Mouse (Mus musculus) liver, embryonic 13.5 days (tissue): ENCODE measurements around the gene Nubpl. TPM values are rescaled to one million over a fixed set of nuclear protein-coding genes. Genes with fewer than 3 reads are reported as not detected.

Source experiments
- ATAC-seq: fragments of 200-750 bp; cut with Nextera tagmentation; 2 replicates; pipeline ENCODE4 v1.8.0; 2017; ENCODE audit warnings: low read depth, mild to moderate bottlenecking, moderate number of reproducible peaks, moderate library complexity
- DNase-seq: peaks from one replicate; pipeline ENCODE4 v3.0.0; 2022
- H3K27ac ChIP-seq: fragments of 300-500 bp; sonication (generic); 2 replicates; pipeline ENCODE4 v1.5.1; 2015; ENCODE audit warnings: moderate library complexity, mild to moderate bottlenecking, inconsistent platforms
- H3K27me3 ChIP-seq: fragments of 300-500 bp; sonication (generic); 2 replicates; pipeline ENCODE4 v1.6.1; 2015; ENCODE audit warnings: mild to moderate bottlenecking, inconsistent platforms
- H3K36me3 ChIP-seq: fragments of 300-500 bp; sonication (generic); 2 replicates; pipeline ENCODE4 v1.6.1; 2015; ENCODE audit warnings: mild to moderate bottlenecking, inconsistent platforms
- H3K4me1 ChIP-seq: fragments of 300-500 bp; sonication (generic); replicated peaks from 2 replicates; pipeline ENCODE4 v1.6.1; 2015; ENCODE audit warnings: inconsistent platforms
- H3K4me2 ChIP-seq: fragments of 300-500 bp; sonication (generic); 2 replicates; pipeline ENCODE4 v1.6.1; 2015; ENCODE audit warnings: inconsistent platforms, mild to moderate bottlenecking, moderate library complexity
- H3K4me3 ChIP-seq: fragments of 300-500 bp; sonication (generic); replicated peaks from 2 replicates; pipeline ENCODE4 v1.5.1; 2015; ENCODE audit warnings: mild to moderate bottlenecking, inconsistent platforms
- H3K9ac ChIP-seq: fragments of 300-500 bp; sonication (generic); 2 replicates; pipeline ENCODE4 v1.6.1; 2015; ENCODE audit warnings: mild to moderate bottlenecking, inconsistent platforms
- H3K9me3 ChIP-seq: fragments of 300-500 bp; sonication (generic); replicated peaks from 2 replicates; pipeline ENCODE4 v1.6.1; 2016; ENCODE audit warnings: inconsistent platforms
- WGBS: fragments of 180-500 bp; shearing (Covaris S2); methylation state at CpG from one replicate; pipeline ENCODE4 v1.1.7; 2015; ENCODE audit not compliant: insufficient replicate concordance; 5-methylcytosine and 5-hydroxymethylcytosine counted together
- polyA plus RNA-seq: library from polyadenylated mRNA; unstranded; fragments of >200 nt; fragmentation: Nextera tagmentation; extraction: Ambion mirVana; gene quantifications from 2 replicates; pipeline ENCODE4 v1.2.1, GENCODE M21; 2015

Gene Nubpl
- polyA plus RNA-seq, 1 experiment from 2014 or later = 6.2 TPM

GRCm38 (mm10) chr12:52293931-52294330 lies 196.4 kb downstream of the Nubpl start:
- Histone ChIP-seq H3K9me3 (no peaks in the 10 kb centered on the region), H3K36me3 (no peaks in the 10 kb centered on the region), H3K27me3 (no peaks in the 10 kb centered on the region), H3K4me2 (no peak overlapping the region), H3K4me3 (no peak overlapping the region), H3K4me1 (0 out of 2 replicates have a peak, but pooled peaks cover 3% of the 10 kb centered on the region), H3K27ac (no peak overlapping the region), H3K9ac (no peak overlapping the region)
- WGBS = 76% methylated on average over 2 of the region's 2 CpGs
- ATAC-seq = no peak
- no peak for DNase-seq

GRCm38 (mm10) chr12:52297988-52298387 lies 200.5 kb downstream of the Nubpl start:
- no peaks in the 10 kb centered on the region for H3K36me3 ChIP-seq
- no peaks in the 10 kb centered on the region for H3K9me3 ChIP-seq
- no peak overlapping the region for H3K4me2 ChIP-seq
- ATAC-seq (no peak), DNase-seq (no peak)
- no peaks in the 10 kb centered on the region for H3K27me3 ChIP-seq
- H3K4me3 ChIP-seq = no peak overlapping the region
- WGBS = 75% methylated on average over 2 of the region's 2 CpGs
- H3K9ac ChIP-seq = no peak overlapping the region
- 0 out of 2 replicates have a peak, but pooled peaks cover 3% of the 10 kb centered on the region for H3K4me1 ChIP-seq
- no peak overlapping the region for H3K27ac ChIP-seq

- H3K36me3 ChIP-seq = no peaks in the 10 kb centered on the region
- no peak overlapping the region for H3K27ac ChIP-seq
- H3K4me1 ChIP-seq = 0 out of 2 replicates have a peak, but pooled peaks cover 3% of the 10 kb centered on the region
- no peak overlapping the region for H3K4me2 ChIP-seq
- ATAC-seq = no peak
- H3K9me3 ChIP-seq = no peaks in the 10 kb centered on the region
- H3K27me3 ChIP-seq = no peaks in the 10 kb centered on the region
- H3K4me3 ChIP-seq = no peak overlapping the region
- 5% methylated on average over 1 of the region's 1 CpGs for WGBS
- H3K9ac ChIP-seq = no peak overlapping the region
- no peak for DNase-seq
Measured at GRCm38 (mm10) chr12:52298683-52299082, 201.1 kb downstream of the Nubpl start.

- no peak overlapping the region for H3K27ac ChIP-seq
- H3K36me3 ChIP-seq = no peaks in the 10 kb centered on the region
- DNase-seq = no peak
- ATAC-seq = no peak
- no peaks in the 10 kb centered on the region for H3K9me3 ChIP-seq
- H3K9ac ChIP-seq = no peak overlapping the region
- 65% methylated on average over 2 of the region's 2 CpGs for WGBS
- no peak overlapping the region for H3K4me3 ChIP-seq
- 0 out of 2 replicates have a peak, but pooled peaks cover 3% of the 10 kb centered on the region for H3K4me1 ChIP-seq
- no peak overlapping the region for H3K4me2 ChIP-seq
- no peaks in the 10 kb centered on the region for H3K27me3 ChIP-seq
Measured at GRCm38 (mm10) chr12:52302961-52303360, 205.4 kb downstream of the Nubpl start.

- H3K9me3 ChIP-seq = no peaks in the 10 kb centered on the region
- no peak overlapping the region for H3K4me3 ChIP-seq
- no peaks in the 10 kb centered on the region for H3K36me3 ChIP-seq
- no peaks in the 10 kb centered on the region for H3K27me3 ChIP-seq
- no peak overlapping the region for H3K27ac ChIP-seq
- no peaks in the 10 kb centered on the region for H3K4me1 ChIP-seq
- no peak overlapping the region for H3K9ac ChIP-seq
- H3K4me2 ChIP-seq = no peak overlapping the region
- DNase-seq (no peak), ATAC-seq (no peak)
- WGBS = 84% methylated on average over 7 of the region's 7 CpGs
Measured at GRCm38 (mm10) chr12:52306348-52306747, 208.8 kb downstream of the Nubpl start.

GRCm38 (mm10) chr12:52307331-52307982 lies 209.9 kb downstream of the Nubpl start:
- H3K4me3 ChIP-seq = no peak overlapping the region
- H3K9ac ChIP-seq = no peak overlapping the region
- WGBS = 49% methylated on average over 10 of the region's 10 CpGs
- DNase-seq (no peak), ATAC-seq (no peak)
- H3K27ac ChIP-seq = no peak overlapping the region
- H3K27me3 ChIP-seq = no peaks in the 10 kb centered on the region
- no peaks in the 10 kb centered on the region for H3K36me3 ChIP-seq
- no peak overlapping the region for H3K4me2 ChIP-seq
- H3K4me1 ChIP-seq = no peaks in the 10 kb centered on the region
- no peaks in the 10 kb centered on the region for H3K9me3 ChIP-seq

- Histone ChIP-seq H3K9me3 (no peaks in the 10 kb centered on the region), H3K36me3 (no peaks in the 10 kb centered on the region), H3K4me1 (no peaks in the 10 kb centered on the region), H3K9ac (no peak overlapping the region), H3K4me3 (no peak overlapping the region), H3K4me2 (no peak overlapping the region), H3K27me3 (no peaks in the 10 kb centered on the region), H3K27ac (no peak overlapping the region)
- WGBS = 72% methylated on average over 7 of the region's 7 CpGs
- ATAC-seq (no peak), DNase-seq (no peak)
Measured at GRCm38 (mm10) chr12:52308628-52309027, 211.1 kb downstream of the Nubpl start.

GRCm38 (mm10) chr12:52314818-52315217 lies 217.3 kb downstream of the Nubpl start:
- Histone ChIP-seq H3K36me3 (no peaks in the 10 kb centered on the region), H3K4me2 (no peak overlapping the region), H3K9me3 (no peaks in the 10 kb centered on the region), H3K4me1 (no peaks in the 10 kb centered on the region), H3K27me3 (no peaks in the 10 kb centered on the region), H3K9ac (no peak overlapping the region), H3K27ac (no peak overlapping the region), H3K4me3 (no peak overlapping the region)
- no peak for ATAC-seq
- WGBS = 63% methylated on average over 3 of the region's 3 CpGs
- no peak for DNase-seq

- H3K4me1 ChIP-seq = no peaks in the 10 kb centered on the region
- ATAC-seq = no peak
- 57% methylated on average over 6 of the region's 6 CpGs for WGBS
- H3K27ac ChIP-seq = no peak overlapping the region
- H3K9me3 ChIP-seq = no peaks in the 10 kb centered on the region
- H3K4me3 ChIP-seq = no peak overlapping the region
- no peak overlapping the region for H3K4me2 ChIP-seq
- H3K9ac ChIP-seq = no peak overlapping the region
- no peak for DNase-seq
- no peaks in the 10 kb centered on the region for H3K36me3 ChIP-seq
- no peaks in the 10 kb centered on the region for H3K27me3 ChIP-seq
Measured at GRCm38 (mm10) chr12:52317635-52318034, 220.1 kb downstream of the Nubpl start.

GRCm38 (mm10) chr12:52318426-52318825 lies 220.9 kb downstream of the Nubpl start:
- Histone ChIP-seq H3K9me3 (no peaks in the 10 kb centered on the region), H3K9ac (no peak overlapping the region), H3K27me3 (no peaks in the 10 kb centered on the region), H3K4me1 (no peaks in the 10 kb centered on the region), H3K4me3 (no peak overlapping the region), H3K27ac (no peak overlapping the region), H3K4me2 (no peak overlapping the region), H3K36me3 (no peaks in the 10 kb centered on the region)
- no peak for DNase-seq
- 73% methylated on average over 9 of the region's 9 CpGs for WGBS
- ATAC-seq = no peak

- H3K4me2 ChIP-seq = no peak overlapping the region
- H3K4me3 ChIP-seq = no peak overlapping the region
- H3K27me3 ChIP-seq = no peaks in the 10 kb centered on the region
- no peaks in the 10 kb centered on the region for H3K9me3 ChIP-seq
- H3K27ac ChIP-seq = no peak overlapping the region
- 64% methylated on average over 6 of the region's 6 CpGs for WGBS
- no peak for ATAC-seq
- H3K9ac ChIP-seq = no peak overlapping the region
- H3K36me3 ChIP-seq = no peaks in the 10 kb centered on the region
- H3K4me1 ChIP-seq = no peaks in the 10 kb centered on the region
- no peak for DNase-seq
Measured at GRCm38 (mm10) chr12:52319156-52319555, 221.6 kb downstream of the Nubpl start.

- Histone ChIP-seq H3K4me1 (no peaks in the 10 kb centered on the region), H3K27ac (no peak overlapping the region), H3K9ac (no peak overlapping the region), H3K9me3 (no peaks in the 10 kb centered on the region), H3K36me3 (no peaks in the 10 kb centered on the region), H3K27me3 (no peaks in the 10 kb centered on the region), H3K4me2 (no peak overlapping the region), H3K4me3 (no peak overlapping the region)
- ATAC-seq (no peak), DNase-seq (no peak)
- 79% methylated on average over 4 of the region's 4 CpGs for WGBS
Measured at GRCm38 (mm10) chr12:52328488-52328887, 231.0 kb downstream of the Nubpl start.
